Mouse (Mus musculus): ENCODE measurements around the gene Sft2d2. TPM values are rescaled to one million over a fixed set of nuclear protein-coding genes. Genes with fewer than 3 reads are reported as not detected.

Gene Sft2d2
- total RNA-seq (2023) = 10 to 100 TPM; 30.4 to 33.2 TPM

DNA sequence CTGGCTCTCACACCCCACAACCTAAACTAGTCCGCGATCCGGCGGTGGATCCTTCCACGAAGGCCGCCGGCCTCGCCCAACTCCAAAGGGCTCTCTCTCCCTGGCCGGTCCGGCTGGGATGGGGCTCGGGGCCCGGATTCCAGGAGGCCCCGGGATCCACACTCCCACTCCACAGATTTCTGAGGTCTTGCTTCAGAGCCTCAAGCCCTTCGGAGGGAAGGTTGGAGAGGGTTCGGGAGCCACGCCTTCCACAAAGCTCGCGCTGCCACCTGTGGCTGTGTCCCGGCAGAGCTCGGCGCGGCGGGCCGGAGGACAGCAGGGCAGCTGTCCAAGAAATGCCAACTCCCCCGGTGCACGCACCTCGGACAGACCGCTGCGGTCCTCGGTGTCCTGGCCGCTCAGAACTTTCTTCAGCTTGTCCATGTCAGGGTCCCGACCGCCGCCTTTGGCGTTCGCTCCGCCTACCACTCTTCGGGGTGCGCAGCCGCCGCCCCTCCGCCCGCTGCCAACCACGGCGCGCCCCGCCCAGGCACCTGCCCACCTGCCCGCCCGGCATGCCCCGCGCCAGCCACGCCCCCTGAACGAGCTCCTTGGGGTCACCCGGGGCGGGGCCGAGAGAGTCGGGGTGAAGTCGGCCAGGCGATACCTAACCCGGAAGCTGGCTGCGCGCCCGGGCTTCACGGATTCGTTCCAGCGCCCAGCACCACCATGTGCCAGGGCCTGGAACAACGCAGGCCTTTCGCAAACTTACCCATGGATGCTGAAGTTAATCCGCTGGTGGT is at the start of gene Sft2d2:
Gene Sft2d2 (minus strand): TSS at position 559 of the 782 bp plus-strand sequence.

DNA sequence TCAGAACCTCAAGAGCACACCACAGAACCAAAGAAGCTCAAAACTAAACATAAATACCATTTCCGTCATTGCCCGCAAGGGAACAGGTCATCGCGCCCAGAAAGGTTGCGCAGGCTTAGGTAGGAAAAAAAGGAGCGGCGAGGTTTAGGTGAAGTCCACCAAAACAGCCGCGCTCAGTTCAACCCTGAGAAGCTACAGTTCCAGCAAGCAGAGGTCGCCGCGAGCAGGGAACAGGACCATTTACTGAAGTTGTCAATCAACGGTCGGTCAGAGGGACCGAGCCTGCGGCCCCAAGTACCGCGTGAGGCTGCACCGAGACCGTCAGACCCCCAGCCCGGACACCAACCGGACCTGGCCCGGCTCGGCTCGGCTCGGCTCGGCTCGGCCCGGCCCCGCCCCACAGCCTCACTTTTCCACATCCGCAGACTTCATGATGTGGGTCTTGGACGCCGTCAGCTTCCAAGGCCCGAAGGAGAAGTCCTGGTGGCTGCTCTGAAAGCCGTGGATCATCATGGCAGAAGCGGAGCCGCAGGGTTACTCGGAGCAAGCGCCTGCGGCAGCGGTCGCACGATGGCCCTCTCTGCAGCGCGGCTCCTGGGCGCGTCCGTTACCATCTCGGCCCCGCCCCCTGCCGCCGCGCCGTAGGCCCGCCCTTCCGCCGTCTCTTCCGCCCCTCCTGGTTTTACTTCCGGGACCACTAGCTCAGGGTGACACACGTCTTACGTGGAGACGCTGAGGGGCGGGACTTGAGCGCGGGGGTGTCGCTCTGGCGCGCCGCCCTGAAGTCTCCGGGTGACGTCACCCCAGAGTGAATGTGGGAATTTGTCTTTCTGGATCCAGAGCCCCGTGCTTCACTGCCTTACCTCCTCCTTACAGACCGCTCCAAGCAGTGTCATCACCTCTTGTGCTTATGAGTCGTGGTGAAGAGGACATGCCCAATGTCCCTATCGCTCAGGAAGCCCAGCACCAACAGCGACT is 42.4 kb upstream of the Sft2d2 start, which contains the start of gene Tiprl:
Gene Tiprl (minus strand): TSS at position 676 of the 978 bp plus-strand sequence.

DNA sequence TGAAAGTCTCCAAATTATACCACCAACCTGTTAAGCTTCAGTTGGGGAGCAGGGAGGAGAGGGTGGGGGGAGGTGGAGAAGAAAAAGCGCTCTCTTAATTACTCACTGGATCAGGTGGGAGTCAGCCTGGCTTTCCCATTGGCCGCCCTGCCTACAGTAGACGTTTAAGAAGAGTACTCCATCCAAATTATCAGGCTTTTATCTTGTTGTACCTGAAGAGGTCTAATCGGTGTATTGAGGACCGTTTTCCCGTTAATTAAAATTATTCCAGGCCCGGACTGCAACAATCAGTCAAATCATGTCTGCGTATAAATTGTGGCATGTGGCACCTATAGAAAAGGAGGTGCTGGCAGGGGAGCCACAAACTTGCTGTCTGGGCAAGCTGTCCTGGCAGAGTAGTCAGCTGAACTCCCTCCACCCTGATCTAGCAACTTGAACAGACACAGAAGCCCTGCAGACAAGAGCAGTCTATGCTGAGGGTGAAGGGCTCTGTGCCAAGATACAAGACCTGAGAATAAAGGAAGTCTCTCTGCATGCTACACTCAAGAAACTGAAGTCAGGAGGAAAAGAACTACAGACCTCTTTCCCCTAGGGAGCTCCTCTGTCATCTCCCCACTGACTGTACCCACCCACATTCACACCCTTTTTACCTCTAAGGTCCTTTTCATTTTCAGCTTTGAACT is 33.4 kb downstream of the Sft2d2 start, which contains the start of gene Tbx19:
Gene Tbx19 (minus strand): TSS at position 51 of the 683 bp plus-strand sequence.

Other genes starting within 250 kb of the Sft2d2 start
- under 1 TPM; 0.21 to 0.55 TPM for gene Tbx19, start 33.7 kb downstream of the Sft2d2 start, total RNA-seq (2023)
- 10 to 100 TPM; 48.5 to 52.9 TPM for gene Tiprl, start 42.6 kb upstream of the Sft2d2 start, total RNA-seq (2023)
- gene Gpr161, start 101.4 kb upstream of the Sft2d2 start, total RNA-seq (2023) = not detected

Measured in B cell, adult 67 days (primary cell).